Mouse (Mus musculus): ENCODE measurements around the gene Utp15.

- TF ChIP-seq CHD2 (IDR thresholded peaks at IDR 0.05; ENCODE audit: low read length), result no peak
- 0 out of 4 replicates have a peak, but pooled peaks of 1 of the 2 experiments have one; percentile 18 for TF ChIP-seq POLR2A (IDR thresholded peaks at IDR 0.05; ENCODE audit: control insufficient read depth in 1 of 2, insufficient read depth in 1 of 2, low read depth in 1 of 2, low read length in 2 of 2, poor library complexity in 1 of 2)
- TF ChIP-seq TCF12 (IDR thresholded peaks at IDR 0.05; ENCODE audit: low read depth, low read length), result no peak
- TF ChIP-seq KAT2A (conservative IDR thresholded peaks at IDR 0.05; ENCODE audit: low read depth, low read length), result no peak
- TF ChIP-seq ZKSCAN1 (IDR thresholded peaks at IDR 0.05; ENCODE audit: low read depth, low read length), result no peak
- no peak for TF ChIP-seq EP300 (IDR thresholded peaks at IDR 0.05; ENCODE audit: low read depth in 1 of 2, low read length in 2 of 2)
- TF ChIP-seq MEF2A (IDR thresholded peaks at IDR 0.05; ENCODE audit: extremely low read depth, insufficient replicate concordance, low read depth, low read length, poor library complexity, severe bottlenecking), result no peak
- no peak for TF ChIP-seq TAL1 (IDR thresholded peaks at IDR 0.05; ENCODE audit: low read length)
- no peak for TF ChIP-seq HCFC1 (IDR thresholded peaks at IDR 0.05; ENCODE audit: low read depth, low read length)
- TF ChIP-seq CTCF (IDR thresholded peaks at IDR 0.05 in 2 of 3, conservative IDR thresholded peaks at IDR 0.05 in 1 of 3; ENCODE audit: control insufficient read depth in 1 of 3, insufficient read depth in 1 of 3, low read depth in 2 of 3, low read length in 3 of 3, poor library complexity in 1 of 3, severe bottlenecking in 1 of 3), result no peak
- TF ChIP-seq SMC3 (IDR thresholded peaks at IDR 0.05; ENCODE audit: low read depth, low read length), result no peak
- TF ChIP-seq POLR2AphosphoS2 (IDR thresholded peaks at IDR 0.05; ENCODE audit: low read length), result peak; percentile 84; the same call in 1 of the 2 replicates
- TF ChIP-seq MXI1 (IDR thresholded peaks at IDR 0.05; ENCODE audit: low read depth, low read length), result no peak
- no peak for TF ChIP-seq TBP (IDR thresholded peaks at IDR 0.05; ENCODE audit: low read depth, low read length)
Observed at GRCm38 (mm10) chr13:98306852-98307475, 44.1 kb upstream of the Utp15 start.

Data from MEL (cell line).